Mouse (Mus musculus) spleen, embryonic (tissue): Measurements from ENCODE around the gene Arhgef3.

Source experiments
- CTCF ChIA-PET: fragments of 350-600 bp; sonication (Branson Sonifier 250); formaldehyde crosslinking; loops from one replicate; lab custom pipeline; 2022; lab: Charles Lee

Gene Arhgef3

DNA sequence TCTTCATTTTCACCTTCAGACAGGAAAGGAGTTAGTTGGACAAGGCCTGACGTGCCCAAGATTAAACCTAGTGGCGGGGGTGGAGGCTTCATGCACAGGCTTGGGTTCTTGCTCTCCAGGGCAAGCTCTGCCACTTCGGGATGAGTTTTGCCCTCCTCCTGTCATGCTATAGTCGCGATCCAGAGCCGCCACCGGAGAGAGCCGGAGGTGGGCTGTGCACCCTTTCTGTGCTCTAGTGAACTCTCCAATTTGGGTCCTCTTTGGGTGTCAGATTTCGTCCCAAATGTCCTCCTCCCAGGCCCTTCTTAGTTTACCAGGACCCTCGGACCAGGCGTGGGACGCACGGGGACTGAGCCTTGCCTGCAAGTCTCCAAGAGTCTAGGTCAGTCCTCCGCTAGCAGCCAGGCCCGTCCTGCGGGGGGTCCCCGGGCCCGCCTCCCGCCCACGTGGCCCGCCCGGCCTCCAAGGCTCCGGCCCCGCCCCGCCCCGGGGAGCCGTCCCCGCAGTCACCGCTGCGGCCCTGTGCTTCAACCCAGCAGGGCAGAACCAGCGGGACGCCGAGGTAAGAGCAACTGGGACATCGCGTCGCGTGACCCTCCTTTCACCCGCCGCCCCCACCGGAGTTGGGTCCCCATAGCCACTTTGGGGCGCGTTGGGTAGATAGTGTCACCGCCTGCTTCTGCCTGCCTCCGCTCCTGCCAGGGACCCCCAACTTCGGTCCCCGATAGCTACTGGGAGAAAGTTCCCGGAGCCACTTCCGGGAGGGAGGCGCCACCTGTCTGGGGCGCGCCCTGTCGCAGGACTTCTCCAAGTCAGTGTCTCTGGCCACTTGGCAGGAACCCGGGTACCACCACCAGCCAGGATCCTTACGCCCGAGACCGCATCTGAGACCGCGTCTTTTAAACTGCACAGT is at the start of gene Arhgef3:
TSS of gene Arhgef3 (plus strand) at position 538 of the 913 bp plus-strand sequence.
- CTCF ChIA-PET = no interaction called here

DNA sequence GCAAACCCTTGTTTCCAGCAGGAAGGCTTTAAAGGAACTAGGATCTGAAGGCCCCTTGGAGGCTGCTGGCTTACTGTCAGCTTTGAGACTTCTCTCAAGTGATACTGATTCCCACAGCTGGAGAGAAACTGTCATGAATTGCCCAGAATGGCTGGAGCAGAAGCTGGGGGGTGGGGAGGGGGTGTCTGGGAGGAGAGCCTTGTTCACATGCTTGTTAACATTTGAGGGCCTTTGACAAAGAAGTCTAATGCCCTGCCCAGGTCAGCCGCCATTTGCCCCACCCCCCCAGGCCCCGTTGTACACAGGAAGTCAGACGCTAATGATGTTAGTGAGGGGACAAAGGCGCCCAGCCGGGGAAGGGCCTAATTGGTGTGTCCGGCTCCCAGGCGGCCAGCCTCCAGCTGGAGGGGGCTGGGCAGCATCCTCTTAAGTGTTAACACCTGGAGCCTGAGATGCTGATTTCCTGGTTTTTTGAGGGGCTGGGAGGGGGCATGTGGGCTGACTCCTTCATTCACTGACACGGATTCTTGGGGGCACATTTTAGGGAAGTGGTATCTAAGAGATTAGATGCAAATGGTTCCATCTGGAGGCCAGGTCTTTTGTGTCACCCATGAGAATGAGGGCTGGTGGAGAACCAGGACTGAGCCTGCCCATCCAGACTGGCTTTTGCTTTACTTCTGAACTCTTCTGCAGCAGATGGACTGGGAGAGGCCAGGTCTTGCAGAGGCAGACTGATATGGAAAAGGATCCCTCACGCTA is 48.3 kb upstream of the Arhgef3 start:
- CTCF ChIA-PET = interaction anchor here (0.6 kb wide), 1 partner anchor 36 kb away, joined by 3 read pairs; no protein-coding TSS in a partner anchor

DNA sequence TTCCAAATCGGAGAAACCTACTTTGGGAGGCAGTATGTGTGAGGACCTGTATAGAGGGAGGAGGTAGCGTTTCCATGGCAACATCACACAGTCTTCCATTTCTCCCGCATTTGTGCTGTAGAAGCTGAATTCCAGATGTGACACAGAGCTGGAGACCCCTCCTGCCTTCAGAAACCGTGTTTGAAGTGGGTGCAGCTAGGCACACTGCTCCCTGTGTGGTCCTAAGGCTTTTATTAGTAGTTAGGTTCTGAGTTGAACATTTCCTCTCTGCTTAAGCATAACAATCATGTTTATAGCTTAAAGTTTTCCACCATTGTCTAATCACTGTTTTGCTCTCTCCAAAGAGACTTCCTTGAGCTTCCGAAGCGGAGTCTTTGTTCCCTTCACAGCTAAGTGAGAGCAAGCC is 46.8 kb upstream of the Arhgef3 start:
- CTCF ChIA-PET = no interaction called here

DNA sequence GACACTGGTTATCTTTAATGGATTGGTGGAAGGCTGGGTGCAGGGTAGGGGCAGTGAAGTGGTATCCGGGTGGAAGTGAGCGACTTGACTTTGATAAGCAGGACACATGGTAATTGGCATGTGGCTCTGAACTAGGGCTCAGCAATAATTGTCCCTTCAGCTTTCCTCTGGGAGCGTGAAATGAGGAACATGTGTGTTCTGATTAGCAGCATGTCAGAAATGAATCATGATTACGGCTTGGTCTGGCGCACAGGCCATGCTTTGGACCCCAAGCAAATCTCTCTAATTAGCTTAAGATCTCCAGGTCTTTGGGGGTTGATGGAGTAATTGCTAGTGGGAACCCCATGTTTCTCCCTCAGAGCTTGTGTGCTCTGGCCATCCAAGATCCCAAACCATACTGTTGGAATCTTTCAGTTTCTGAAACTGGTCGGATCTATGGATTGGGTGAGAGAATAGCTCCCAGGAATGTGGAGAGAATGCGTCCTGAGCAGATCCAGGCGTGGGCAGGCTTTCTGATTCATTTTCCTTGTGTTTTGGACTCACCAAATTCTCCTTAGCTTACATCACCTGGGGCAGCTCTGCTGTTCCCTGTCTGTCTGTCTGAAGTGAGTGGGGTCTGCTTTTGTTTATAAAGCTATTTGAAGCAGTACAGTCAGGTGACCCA is 45.1 kb upstream of the Arhgef3 start:
- CTCF ChIA-PET = interaction anchor here (0.6 kb wide), 1 partner anchor 48 kb away, joined by 3 read pairs; no protein-coding TSS in a partner anchor

DNA sequence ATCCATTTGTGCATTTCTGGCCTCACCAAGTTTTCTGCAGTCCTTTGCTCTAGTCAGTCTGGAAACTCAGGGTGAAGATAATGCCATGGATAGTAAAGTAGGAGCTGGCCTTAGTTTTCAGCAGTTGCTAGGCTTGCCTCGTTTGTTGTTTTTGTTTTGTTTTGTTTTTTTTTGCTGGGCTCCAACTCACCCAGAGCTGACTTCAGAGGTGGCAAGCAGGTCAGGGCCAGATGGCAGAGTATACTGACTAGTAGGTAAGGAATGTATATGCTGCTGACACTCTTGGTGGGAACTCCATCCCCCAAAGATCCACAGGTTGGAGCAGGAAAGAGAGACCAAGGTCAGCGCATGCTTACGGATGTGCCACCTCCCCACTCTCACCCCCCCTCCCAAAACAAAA is 44.6 kb upstream of the Arhgef3 start:
- CTCF ChIA-PET = no interaction called here

DNA sequence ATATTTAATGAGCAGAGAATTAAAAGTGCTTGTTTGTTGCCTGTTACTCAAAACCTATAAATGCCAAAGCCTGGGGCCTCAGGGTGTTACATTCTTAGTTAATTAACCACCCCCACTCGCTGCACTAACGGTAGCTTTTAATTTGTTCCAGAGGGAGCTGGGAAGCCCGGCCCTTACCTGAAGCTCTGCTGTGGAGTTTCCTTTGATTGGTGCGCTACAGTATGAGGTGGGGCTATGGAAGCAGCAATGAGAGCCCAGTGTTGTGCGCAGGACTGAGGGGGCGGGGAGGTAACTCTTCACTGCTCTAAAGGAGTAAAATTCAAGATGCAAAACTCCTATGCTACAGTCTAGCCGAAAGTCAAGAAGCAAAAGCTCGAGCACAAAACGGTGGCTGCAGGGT is 43.9 kb upstream of the Arhgef3 start:
- CTCF ChIA-PET = no interaction called here

DNA sequence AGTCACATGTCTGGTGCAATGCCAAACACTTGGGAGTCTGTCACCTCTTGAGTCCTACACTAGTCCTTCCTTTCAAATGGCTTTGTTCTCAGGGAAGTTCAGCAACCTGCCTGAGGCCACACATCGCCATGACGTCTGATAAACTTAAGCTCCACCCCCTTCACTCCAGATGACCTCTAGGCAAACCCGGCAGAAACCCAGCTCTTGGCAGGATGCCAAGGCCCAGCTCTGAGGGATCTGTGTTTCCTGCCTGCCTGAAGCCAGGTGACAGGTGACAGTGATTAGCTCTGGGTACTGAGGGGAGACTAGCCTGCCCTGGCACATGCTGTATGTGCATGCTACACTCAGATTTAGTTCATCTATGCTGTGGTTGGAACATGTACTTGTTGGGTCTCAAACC is 42.7 kb upstream of the Arhgef3 start:
- CTCF ChIA-PET = no interaction called here

DNA sequence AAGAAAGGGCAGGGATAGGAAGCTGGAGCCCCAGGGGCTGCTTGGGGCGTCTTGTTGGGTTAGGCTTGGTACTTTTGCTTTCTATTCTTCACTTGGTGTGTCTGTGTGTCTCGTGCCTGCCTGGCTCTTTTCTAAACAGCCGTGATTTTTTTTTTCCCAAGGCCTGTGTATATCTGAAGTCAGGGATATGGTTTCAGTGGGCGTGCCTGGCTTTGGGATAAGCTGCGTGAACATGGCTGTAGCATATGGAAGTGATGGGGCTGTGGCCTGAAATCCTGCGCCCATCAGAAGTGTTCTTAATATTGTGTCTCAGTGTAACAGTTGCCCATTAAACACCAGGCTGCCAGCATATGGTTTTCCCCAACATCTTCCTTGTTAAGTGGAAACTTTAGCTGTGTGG is 39.6 kb upstream of the Arhgef3 start:
- CTCF ChIA-PET = no interaction called here

DNA sequence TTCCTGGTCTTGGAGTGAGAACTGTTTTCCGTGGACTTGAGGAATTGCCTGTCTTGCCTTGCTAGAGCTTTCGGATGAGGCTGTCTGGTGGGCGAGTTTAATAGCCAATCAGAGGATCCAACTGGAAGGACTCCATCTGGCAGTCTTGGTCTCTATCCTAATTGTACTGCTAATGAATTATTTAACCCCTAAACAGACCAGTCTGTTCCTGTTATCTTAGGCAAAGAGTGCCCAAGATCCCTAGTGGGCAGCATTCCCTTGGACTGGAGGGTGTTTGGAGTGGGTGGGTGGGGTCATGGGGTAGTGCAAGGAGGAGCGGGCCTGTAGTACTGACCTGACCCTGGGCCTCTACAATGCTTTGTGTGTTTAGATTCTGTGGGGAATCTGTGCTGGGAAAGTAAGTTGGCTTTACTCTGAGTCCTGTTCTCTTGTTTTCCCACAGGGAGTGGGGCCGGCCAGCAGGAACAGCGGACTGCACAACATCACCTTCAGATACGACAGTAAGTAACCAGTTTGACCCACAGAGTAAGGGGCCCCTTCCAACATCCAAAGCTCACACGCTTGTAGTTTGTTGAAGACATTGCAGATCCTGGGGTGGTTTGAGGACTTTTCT is 38.7 kb upstream of the Arhgef3 start:
- CTCF ChIA-PET = interaction anchor here (0.5 kb wide), 1 partner anchor 77 kb away, joined by 3 read pairs; no protein-coding TSS in a partner anchor

DNA sequence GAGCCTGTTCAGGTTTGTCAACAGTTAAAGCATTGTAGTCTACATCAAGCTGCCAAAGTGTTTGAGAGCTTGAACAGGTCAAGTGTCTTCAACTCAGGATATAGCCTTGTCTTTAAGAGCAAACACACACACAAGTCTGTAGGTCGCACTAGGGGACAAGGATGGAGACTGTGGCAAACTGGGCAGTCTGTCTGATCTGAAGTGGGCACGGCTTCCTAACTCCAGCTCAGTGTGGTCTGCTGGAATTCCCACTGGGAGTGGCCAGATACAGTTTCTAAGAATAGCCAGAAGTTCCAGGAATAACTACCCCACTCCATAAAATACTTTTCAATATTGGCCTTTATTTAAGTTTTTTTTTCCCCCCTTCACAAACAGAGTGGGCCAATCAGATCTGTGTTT is 38.2 kb upstream of the Arhgef3 start:
- CTCF ChIA-PET = interaction anchor here (0.5 kb wide), 1 partner anchor 78 kb away, joined by 3 read pairs; no protein-coding TSS in a partner anchor

DNA sequence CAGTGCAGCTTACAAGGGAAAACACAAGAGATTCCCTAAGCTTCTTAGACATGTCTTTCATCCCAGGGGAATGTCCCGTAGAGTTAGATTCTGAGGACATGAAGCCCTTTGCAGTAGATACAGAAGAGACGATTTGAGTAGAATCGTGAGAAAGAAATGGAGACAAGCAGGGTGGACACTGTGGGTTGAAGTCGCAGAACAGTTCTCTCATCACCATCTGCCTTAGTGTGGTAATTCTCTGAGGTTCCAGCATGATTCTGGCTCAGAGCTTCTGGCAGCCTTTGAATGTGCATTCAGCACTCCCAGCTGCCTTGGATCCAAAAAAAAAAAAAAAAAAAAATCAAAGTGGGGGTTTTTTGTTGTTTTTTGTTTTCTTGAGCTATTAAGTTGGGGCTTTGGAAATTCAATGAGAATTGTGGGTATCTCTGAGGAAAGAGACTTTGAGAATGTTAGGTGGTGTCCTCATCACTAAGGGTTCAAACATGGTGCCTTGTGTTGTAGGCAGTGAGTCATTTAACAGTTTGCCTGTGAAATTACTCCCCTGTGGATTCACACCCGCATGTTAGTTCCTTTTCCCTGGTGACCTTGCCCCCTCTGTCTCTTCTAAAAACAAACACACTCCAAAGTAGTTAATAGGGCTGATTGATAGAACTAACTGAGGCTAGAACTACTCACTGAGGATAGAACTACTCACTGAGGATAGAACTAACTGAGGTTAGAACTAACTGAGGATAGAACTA is 33.0 kb upstream of the Arhgef3 start:
- CTCF ChIA-PET = interaction anchor here (0.6 kb wide), 2 partner anchors 39 to 90 kb away, joined by 3 to 5 read pairs; no protein-coding TSS in a partner anchor

DNA sequence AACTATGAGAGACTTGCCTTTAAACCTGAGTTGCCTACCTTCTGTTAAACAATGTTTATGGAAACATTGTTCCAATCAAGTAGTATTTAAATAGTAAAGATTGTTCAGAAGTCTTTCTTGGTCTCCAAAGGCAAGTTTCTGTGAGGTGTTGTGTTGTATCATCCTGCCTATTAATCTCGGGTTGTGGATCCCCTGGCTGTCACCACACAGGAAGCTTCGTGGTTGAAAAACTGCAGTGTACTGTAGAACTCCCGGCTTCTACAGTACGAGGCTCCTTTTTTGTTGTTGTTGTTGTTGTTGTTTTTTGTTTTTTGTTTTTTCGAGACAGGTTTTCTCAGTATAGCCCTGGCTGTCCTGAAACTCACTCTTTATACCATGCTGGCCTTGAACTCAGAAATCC is 29.2 kb upstream of the Arhgef3 start:
- CTCF ChIA-PET = no interaction called here

DNA sequence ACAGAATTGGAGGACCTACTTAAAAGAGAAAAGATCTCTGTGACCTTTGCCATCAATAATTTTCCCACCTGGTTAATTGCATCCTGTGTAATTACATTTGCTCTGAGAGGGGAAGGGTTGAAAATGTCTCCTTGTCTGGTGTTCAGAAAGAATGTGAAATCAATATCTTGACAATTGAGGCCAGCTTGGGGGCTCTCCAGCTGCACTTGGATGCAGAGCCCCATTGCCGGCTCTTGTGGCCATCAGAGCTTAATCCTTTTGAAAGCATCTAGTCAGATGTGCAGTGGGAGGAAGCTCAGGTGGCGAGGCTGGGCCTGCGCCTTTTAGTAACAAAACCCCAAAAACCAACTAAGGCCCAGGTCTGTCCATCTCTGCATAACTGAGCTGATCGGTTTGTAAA is 28.7 kb upstream of the Arhgef3 start:
- CTCF ChIA-PET = no interaction called here

DNA sequence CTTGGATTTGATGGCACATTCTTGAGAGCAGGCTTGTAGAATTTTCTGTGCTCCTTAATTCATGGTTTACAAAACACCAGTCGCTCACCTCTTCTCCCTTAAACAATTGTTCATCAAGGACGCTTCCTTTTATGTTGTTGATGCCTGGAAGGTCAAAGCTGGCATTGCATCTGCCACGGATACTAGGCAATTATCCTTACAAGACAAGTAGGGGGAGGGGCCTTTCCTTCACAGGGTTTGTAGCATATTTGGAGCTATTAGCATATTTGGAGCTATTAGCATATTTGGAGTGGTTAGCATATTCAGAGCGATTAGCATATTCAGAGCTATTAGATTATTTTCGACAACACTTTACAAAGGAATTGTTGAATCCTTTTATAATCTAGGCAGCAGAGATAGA is 20.5 kb upstream of the Arhgef3 start:
- CTCF ChIA-PET = interaction anchor here (0.8 kb wide), 1 partner anchor 386 kb away, joined by 3 read pairs; no protein-coding TSS in a partner anchor

DNA sequence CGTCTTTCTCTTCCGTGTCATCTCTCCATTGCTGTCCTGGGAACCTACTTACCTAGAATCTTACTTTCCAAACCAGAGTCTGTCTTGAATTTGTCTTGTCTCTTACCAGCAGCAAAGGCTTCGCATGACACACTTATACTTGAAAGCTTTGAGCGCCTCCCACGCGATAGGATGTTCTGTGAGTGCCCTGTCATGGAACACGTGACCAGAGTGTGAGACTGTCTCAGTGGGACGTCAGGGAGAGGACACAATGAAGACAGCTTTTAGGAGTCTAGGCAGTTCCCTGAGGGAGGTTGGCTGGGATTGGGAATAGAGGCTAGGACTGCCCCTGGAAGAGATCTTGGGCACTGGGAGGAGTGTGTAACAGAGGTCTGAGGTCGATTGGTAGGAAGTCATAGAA is 18.6 kb upstream of the Arhgef3 start:
- CTCF ChIA-PET = interaction anchor here (0.9 kb wide), 1 partner anchor 65 kb away, joined by 4 read pairs; no protein-coding TSS in a partner anchor

DNA sequence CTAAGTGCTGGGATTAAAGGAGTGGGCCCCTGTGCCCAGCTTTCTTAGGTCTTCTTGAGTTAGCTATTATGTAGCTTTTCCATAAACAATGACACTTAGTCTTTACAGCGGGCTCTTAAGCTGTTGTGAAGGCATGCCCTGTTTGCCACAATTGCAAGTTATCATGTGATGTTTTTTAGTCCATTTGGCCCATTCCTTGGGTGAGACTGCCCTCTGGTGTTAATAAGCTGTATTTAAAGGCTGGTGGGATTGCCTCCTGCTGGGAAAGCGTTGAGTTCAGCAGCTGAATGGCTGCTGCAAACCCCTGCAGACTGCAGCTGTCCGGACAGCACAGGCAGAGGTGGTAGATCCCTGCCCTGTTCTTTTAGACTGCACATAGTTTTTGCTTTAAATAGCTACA is 17.9 kb upstream of the Arhgef3 start:
- CTCF ChIA-PET = interaction anchor here (0.6 to 0.9 kb wide), 2 partner anchors 10 to 66 kb away, joined by 3 to 4 read pairs; no protein-coding TSS in a partner anchor

DNA sequence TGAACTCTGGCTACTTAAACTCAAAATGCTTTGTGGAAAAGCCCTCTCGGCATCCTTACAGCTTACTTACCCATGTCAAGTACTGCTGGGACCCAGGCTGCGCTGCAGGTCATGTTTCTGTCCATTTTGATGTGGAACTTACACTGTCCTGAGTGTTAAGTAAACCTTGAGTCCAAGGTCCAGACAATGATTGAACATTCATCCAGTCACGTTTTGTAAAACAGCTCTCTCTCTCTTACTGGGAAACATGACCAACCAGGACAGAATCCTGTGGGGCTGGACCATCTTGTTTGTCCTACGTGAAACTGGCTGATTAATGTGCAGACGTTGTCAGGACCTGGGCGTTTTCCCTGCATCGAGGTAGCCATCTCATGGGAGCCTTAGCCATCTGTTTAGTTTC is 13.0 kb upstream of the Arhgef3 start:
- CTCF ChIA-PET = no interaction called here

DNA sequence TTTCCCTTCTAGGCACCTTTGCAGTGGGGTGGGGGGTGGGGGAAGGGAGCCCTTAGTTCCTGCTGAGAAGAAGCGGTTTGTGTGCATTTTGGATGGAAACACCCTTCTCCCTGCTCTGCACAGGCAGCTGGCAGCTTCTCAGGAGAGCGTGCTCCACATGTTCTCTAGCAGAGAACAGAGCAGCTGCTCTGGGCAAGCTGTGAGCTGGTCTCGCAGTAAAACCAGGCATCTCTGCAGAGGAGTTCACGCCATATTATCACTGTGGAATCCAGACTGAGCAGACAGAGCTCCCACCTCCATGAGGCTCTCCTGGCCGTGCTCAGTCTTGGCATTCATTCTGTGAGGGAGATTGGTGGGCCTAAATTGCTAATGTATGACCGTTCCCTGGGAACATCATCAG is 12.0 kb upstream of the Arhgef3 start:
- CTCF ChIA-PET = no interaction called here

DNA sequence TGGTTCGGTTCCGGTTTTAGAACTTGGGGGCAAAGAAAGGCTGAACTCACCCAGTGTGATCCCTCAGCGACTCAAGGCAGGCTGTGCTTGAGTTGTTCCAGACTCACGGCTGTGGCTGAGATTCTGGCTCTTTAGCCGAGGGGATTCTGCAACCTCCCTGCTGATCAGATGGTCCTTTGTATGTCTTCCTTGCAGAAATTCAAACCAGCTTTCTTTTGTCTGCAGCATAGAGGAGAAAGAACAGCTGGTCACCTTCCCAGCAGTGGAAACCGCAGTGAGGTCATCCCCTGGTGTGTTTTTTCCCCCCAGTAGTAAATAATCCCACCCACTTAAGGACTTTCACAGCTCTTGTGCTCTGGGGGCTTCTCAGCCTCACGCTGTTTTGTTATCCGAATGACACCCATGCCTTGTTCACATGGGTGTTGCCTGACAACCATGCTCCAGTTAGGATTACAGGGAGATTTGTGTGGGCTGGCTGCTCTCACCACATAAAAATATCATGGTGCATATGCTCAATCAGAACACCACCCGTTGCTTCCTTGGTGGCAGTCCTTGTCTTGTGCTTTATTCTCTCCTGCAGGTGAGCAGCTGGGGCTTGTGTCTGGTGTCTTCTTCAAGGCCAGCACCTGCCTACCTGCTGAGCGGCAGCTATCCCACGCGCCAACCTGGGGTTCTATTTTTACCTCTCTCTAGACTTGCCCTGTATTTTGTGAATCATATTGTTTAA is 8.8 kb upstream of the Arhgef3 start:
- CTCF ChIA-PET = no interaction called here
